Mouse (Mus musculus): ENCODE measurements at regions not wholly inside any gene's neighbourhood (a gene's known extent, or its start where the extent isn't known, plus 50 kb on each side); places are given as distances from the start of the nearest gene placed in this dataset.

Small RNAs in the stretch of these regions (microRNA-seq; reads per million reads assigned to microRNA genes)
- 25.6 reads per million, percentile 37 among the genes with 10 or more reads in this experiment for gene Mir138-1

All from gastrocnemius, postnatal 4 days (tissue).